Mouse (Mus musculus): Measurements from ENCODE around the gene Ncor2.
A peak's percentile ranks its signal among the peaks of the same experiment; 100 is the strongest.

Ncor2 gene

DNA sequence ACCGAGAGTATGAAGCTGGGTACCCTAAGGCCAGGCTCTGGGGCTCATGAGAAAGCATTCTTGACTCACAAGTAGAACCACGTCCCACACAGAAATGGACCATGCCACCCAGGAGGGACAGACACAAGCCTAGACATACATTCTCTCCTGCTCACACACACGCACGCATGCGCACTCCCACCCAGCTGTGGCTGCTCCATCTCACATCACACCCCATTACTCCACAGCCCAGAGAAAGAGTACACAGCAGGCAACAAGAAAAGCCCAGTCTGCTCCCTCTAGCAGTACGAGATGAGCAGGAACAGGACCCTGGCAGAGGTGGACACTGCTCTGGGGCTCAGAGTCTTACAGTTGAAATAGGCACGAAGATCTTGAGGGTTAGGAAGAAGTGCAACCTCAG, 55.0 kb downstream of the Ncor2 start:
- no peak for DNase-seq

DNA sequence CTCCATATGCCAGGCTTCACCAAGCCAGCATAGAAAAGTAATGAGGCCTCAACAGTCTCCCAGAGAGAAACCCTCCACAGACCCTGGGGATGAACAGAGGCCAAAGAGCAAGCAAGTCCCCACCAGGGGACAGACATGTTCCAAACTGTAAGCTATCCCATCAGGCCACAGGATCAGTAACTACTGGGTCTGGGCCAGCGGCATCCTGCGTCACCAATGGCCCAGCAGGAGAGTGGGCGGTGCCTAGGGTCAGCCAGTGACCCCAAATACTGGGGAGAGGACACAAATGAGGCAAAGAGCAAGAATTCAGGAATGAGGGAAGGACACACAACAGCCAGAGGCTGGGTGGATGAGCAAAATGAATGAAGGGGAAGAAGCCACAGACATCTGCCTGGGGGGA, 55.8 kb downstream of the Ncor2 start:
- DNase-seq = peak; percentile 77

GRCm38 (mm10) chr5:125122546-125122945, 56.5 kb downstream of the Ncor2 start:
- no peak for DNase-seq

- no peak for DNase-seq
These were observed 57.0 kb downstream of the Ncor2 start for GRCm38 (mm10) chr5:125122049-125122448.

DNA sequence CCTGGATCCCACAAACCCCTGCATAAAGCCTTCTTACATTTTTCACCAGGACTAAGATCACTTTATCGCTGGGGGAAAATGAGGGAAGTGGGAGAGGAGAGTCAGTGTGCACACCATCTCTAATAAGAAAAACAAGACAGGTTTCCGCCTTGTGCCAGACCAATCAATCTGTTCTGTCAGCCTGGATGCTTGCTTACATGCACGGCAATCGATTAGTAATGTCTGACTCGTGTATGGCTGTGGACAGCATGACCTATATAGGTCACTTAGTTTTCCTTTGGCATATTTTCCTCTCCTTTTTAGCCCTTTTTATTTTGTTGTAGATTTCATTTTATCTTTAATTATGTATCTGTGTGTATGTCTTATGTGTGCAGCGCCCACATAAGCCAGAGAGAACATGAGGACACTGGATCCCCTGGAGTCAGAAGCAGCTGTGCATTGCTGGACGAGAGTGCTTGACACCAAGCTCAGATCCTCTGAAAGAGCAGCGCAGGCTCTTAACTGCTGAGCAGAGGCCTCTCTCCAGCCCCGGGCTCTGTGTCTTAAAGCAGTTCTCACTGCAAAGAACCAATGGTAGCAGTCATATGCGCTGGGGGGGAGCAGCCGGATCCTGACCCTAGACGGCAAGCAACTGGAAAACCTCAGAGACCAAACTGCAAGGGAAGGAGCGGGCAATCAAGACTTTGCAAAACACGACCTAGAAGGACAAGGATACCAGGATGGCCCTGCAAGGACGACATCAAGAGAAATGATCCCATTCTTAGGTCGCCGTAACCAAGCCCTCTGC, 58.3 kb downstream of the Ncor2 start:
- DNase-seq = no peak

DNA sequence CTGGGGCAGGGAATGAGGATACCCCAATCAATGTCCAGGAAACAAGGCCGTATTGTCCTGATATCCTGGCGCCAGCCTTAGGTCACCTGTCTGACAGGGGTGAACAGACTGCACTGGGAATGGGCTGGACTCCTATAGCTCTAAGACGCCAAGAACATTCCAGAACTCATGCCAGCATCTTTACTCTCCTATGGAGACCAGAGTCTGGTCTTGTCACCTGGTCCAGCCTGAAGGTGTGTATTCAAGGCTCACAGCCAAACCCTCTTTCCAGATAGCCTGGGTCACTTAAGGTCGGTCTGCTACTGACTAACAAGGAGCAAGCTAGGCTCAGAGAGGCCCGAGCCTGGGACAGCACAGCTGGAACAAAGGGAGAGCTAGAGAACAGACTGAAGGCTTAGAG, 61.8 kb downstream of the Ncor2 start:
- DNase-seq = no peak

- DNase-seq = no peak
These were observed 66.0 kb downstream of the Ncor2 start for GRCm38 (mm10) chr5:125113029-125113428.

- DNase-seq = no peak
These were observed 66.4 kb downstream of the Ncor2 start for GRCm38 (mm10) chr5:125112588-125112987.

GRCm38 (mm10) chr5:125111137-125111536, 67.9 kb downstream of the Ncor2 start:
- no peak for DNase-seq

GRCm38 (mm10) chr5:125110722-125111121, 68.3 kb downstream of the Ncor2 start:
- no peak for DNase-seq

DNA sequence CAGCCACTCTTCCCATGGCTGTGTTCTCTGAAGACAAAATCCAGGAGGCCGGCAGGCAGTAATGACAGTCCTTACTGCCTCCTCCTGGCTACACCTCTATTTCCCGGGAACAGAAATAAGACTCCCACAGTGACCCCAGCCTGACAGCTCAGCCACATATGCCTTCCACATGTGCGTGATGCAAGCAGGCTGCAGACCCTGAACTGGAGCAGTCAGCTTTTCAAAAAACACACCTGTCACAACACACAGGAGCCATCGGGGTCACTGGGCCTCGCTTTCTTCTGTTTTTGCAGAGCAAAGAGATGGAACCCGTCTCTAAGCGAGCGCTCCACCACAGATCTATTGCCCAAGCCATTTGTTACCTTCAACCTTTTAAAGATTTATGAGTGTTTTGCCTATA, 68.8 kb downstream of the Ncor2 start:
- DNase-seq = no peak

DNA sequence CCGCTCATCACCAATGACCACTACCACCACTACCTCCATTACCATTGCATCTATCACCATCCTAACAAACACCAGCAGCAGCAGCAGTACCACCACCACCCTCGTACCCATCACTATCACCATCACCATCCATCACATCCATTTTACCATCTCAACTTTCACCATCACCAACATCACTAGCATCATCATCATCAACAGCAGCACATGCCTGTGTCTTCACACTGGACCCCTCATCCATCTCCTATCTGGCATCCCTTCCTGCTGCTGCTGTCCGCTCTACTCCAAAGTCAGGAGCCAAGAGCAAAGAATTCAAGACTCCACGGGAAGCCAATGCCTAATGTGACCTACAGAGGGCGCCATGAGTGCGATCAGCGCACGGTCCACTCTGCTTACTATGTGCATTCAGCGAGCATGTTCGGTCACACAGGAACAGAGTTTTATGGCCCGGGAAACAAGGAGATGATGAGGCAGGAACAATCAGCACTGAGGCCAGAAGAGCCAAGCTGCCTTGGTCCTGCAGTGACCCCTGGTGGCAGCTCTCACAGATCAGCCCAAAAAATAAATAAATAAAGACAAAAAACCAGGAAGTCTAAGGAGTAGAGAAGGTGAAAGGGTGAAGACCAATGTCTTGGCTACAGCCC, 71.9 kb downstream of the Ncor2 start:
- peak; percentile 75 for DNase-seq

DNA sequence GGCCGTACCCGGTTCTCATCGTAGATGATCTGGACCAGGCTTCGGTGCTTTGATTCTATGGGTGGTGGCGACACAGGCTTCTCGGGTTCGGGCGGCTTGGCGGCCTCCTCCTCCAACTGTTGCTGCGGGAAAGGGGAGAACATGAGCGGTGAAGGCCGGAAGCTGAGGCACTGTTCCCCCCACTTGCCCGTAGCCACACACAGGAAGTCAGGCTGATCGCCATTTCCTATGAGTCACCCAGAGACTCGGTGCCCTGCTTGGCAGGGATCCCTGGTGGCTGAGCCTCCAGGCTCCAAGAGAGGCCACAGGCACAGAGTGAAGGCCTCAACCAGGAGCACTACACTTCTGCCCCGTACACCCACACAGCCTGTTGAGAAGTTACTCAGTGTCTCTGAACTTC, 72.8 kb downstream of the Ncor2 start:
- no peak for DNase-seq

DNA sequence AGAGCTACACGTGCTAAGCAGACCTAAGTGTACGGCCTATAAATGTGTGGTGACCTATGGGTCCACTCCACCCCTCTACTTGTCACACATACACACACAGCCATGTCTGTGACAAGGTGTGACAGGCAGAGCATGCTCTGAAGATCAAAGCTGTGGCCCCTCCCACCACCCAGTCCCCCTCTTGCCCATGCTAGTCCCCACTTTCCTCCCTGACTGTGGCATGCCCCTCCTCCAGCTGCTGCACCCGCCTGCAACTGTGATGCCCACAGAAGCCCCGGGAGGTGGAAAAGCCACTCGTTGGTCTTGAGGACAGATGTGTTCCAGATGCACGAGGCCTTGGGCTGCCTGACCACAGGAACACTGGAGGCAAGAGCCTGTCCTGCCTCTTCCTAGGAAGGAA, 74.2 kb downstream of the Ncor2 start:
- DNase-seq = no peak

- no peak for DNase-seq
These were observed 75.6 kb downstream of the Ncor2 start for GRCm38 (mm10) chr5:125103396-125103795.

- no peak for DNase-seq
These were observed 76.1 kb downstream of the Ncor2 start for GRCm38 (mm10) chr5:125102907-125103306.

- DNase-seq = no peak
These were observed 76.7 kb downstream of the Ncor2 start for GRCm38 (mm10) chr5:125102352-125102751.

- DNase-seq = no peak
These were observed 79.2 kb downstream of the Ncor2 start for GRCm38 (mm10) chr5:125099785-125100350.

- no peak for DNase-seq
These were observed 80.3 kb downstream of the Ncor2 start for GRCm38 (mm10) chr5:125098692-125099091.

- no peak for DNase-seq
These were observed 82.7 kb downstream of the Ncor2 start for GRCm38 (mm10) chr5:125096368-125096767.

- no peak for DNase-seq
These were observed 83.4 kb downstream of the Ncor2 start for GRCm38 (mm10) chr5:125095525-125096175.

DNA sequence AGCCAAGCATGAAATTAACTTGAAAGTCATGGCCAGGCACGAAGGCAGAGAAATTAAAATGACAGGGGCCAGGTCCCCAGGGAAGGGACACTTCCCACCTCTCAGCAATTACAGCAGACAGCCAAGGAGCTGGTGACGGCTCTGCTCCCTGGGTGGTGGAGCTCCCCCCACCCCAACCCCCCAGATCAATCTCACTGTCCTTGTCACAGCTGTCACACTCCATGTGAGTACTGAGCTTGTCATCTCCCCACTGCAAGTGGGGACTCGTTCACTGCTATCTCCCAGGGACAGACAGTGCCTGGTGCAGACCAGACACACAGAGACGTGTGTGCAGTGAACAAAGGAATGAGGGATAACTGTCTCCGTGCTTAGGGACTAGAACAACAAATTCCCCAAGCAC, 85.2 kb downstream of the Ncor2 start:
- DNase-seq = no peak

DNA sequence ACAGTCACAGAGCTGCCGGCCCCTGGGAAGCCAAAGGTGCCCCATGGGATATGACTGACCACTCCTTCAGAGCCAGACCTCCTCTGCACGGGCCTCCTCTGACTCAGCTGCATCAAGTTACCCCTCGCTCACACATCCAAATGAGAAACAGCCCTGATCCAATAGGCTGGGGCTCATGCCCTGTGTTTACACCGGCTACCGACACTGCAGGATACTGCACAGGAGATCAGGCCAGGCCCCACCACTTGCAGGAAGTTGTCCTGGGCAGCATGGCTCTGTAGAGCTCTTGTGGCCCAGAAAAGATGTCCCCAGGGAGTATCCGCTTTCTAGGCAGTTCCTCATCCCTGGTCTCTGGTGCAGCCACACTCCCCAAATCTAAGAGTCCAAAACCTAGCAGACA, 90.9 kb downstream of the Ncor2 start:
- no peak for DNase-seq

DNA sequence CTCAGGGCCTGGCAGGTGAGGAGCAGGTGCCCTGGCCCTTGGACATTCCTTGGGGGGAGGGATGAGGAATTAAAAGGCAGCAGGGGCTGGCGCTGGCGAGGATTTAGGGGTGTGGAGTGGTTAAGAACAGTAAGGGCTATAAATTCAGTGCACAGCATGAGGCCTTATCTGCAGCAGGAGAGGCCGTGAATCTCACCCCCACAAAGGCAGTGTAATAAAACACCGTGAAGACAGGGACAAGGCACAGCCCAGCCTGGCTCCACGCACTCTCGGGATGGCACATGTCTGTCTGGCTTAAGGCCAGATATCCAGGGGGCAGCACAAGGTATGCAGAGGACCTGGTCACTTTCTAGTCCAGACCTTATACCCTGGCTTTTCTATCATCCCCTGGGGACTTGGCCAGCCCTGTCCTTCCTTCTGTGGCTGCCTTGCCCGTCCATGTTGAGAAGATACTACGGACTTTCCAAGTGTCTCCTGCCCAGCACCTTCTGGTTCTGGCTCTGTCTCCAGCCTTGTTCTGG, 93.9 kb downstream of the Ncor2 start:
- no peak for DNase-seq
